Mouse (Mus musculus): ENCODE data around the gene Srd5a2. TPM values are rescaled to one million over a fixed set of nuclear protein-coding genes. Genes with fewer than 3 reads are reported as not detected.

The Srd5a2 gene
- not detected for polyA plus RNA-seq (2015; fragmentation: Illumina TruSeq; extraction: RNeasy Lipid Tissue Mini Kit (QIAGEN cat#74804); ENCODE audit: low read depth, low replicate concordance)

DNA sequence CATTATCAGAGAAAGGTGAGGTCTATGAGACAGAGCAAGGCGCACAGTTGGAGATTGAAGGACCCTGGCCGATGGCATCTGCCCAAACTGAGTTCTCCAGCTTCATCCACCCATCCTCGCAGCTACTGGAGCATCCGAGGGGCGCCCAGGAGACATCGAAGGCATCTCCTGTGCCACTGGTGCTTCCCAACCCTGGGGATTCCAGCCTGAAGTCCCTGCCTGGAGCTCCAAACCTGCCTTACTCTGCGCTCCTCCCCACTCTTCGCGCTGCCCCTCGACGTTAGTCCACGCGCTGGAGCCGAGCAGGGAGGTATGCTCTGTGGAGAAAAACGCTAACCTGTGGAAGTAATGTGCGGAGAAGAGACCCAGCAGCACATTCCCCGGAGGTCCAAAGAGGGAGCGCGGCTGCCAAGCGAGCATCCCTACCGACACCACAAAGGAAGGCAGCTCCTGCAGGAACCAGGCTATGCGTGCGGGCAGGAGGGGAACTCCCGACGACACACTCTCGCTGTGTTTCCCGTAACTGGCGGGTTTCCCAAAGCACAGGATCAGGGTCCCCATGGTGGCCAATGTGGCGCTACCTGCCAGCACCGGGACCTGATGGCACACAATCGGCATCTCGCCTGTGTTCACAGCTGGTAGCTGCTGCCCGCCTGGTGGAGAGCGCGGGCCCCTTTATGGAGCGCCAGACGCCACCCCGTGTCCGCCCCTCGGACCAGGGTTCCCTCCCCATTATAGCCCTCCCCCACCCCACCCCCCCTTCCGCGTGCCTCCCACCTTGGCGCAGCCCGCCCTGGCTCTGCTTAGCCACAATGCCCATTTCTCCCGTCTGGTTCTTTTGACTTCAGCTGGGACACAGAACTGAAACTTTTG lies at the start of gene Srd5a2:
TSS of gene Srd5a2 (minus strand) at position 707 of the 873 bp plus-strand sequence.

Other genes starting within 250 kb of the Srd5a2 start
- 64.8 TPM for gene Ehd3, start 243.8 kb downstream of the Srd5a2 start, polyA plus RNA-seq (2015; fragmentation: Illumina TruSeq; extraction: RNeasy Lipid Tissue Mini Kit (QIAGEN cat#74804); ENCODE audit: low read depth, low replicate concordance)
- gene Xdh, start 97.7 kb downstream of the Srd5a2 start, polyA plus RNA-seq (2015; fragmentation: Illumina TruSeq; extraction: RNeasy Lipid Tissue Mini Kit (QIAGEN cat#74804); ENCODE audit: low read depth, low replicate concordance) = 2.9 TPM
- gene Memo1, start 247.6 kb upstream of the Srd5a2 start, polyA plus RNA-seq (2015; fragmentation: Illumina TruSeq; extraction: RNeasy Lipid Tissue Mini Kit (QIAGEN cat#74804); ENCODE audit: low read depth, low replicate concordance) = 42.2 TPM

Data from brain, adult 10 weeks (tissue).